Mouse (Mus musculus) neural tube, embryonic 14.5 days (tissue): ENCODE measurements at regions not wholly inside any gene's neighbourhood (a gene's known extent, or its start where the extent isn't known, plus 50 kb on each side); places are given as distances from the start of the nearest gene placed in this dataset.
A peak's percentile ranks its signal among the peaks of the same experiment; 100 is the strongest.

Experiments
- ATAC-seq: fragments of 200-750 bp; cut with Nextera tagmentation; 2 replicates; pipeline ENCODE4 v1.8.0; 2017; ENCODE audit warnings: low read depth, mild to moderate bottlenecking, moderate TSS enrichment, moderate library complexity
- H3K27ac ChIP-seq: fragments of 300-500 bp; sonication (generic); 2 replicates; pipeline ENCODE4 v1.5.1; 2014; ENCODE audit warnings: low read depth, mild to moderate bottlenecking, control low read depth, low read length, moderate library complexity, mixed read lengths
- H3K27me3 ChIP-seq: fragments of 300-500 bp; sonication (generic); 2 replicates; pipeline ENCODE4 v1.6.1; 2014; ENCODE audit warnings: low read length; ENCODE audit not compliant: control insufficient read depth, insufficient read depth
- H3K36me3 ChIP-seq: fragments of 300-500 bp; sonication (generic); 2 replicates; pipeline ENCODE4 v1.6.1; 2014; ENCODE audit warnings: low read length, mixed read lengths; ENCODE audit not compliant: control insufficient read depth, insufficient read depth
- H3K4me1 ChIP-seq: fragments of 300-500 bp; sonication (generic); 2 replicates; pipeline ENCODE4 v1.6.1; 2014; ENCODE audit warnings: low read length; ENCODE audit not compliant: control insufficient read depth, insufficient read depth
- H3K4me2 ChIP-seq: fragments of 300-500 bp; sonication (generic); 2 replicates; pipeline ENCODE4 v1.6.1; 2014; ENCODE audit warnings: mild to moderate bottlenecking, low read depth, low read length, control low read depth
- H3K4me3 ChIP-seq: fragments of 300-500 bp; sonication (generic); 2 replicates; pipeline ENCODE4 v1.5.1; 2014; ENCODE audit warnings: low read depth, low read length, control low read depth, mixed read lengths
- H3K9ac ChIP-seq: fragments of 300-500 bp; sonication (generic); replicated peaks from 2 replicates; pipeline ENCODE4 v1.6.1; 2014; ENCODE audit warnings: low read depth, mild to moderate bottlenecking, control low read depth, low read length, mixed read lengths
- H3K9me3 ChIP-seq: fragments of 300-500 bp; sonication (generic); 2 replicates; pipeline ENCODE4 v1.6.1; 2016; ENCODE audit warnings: low read length; ENCODE audit not compliant: control insufficient read depth
- WGBS: fragments of 180-500 bp; shearing (Covaris S2); extraction: QIAGEN DNeasy Blood & Tissue Kit; methylation state at CpG from one replicate; pipeline ENCODE4 v1.1.7; 2014; 5-methylcytosine and 5-hydroxymethylcytosine counted together

DNA sequence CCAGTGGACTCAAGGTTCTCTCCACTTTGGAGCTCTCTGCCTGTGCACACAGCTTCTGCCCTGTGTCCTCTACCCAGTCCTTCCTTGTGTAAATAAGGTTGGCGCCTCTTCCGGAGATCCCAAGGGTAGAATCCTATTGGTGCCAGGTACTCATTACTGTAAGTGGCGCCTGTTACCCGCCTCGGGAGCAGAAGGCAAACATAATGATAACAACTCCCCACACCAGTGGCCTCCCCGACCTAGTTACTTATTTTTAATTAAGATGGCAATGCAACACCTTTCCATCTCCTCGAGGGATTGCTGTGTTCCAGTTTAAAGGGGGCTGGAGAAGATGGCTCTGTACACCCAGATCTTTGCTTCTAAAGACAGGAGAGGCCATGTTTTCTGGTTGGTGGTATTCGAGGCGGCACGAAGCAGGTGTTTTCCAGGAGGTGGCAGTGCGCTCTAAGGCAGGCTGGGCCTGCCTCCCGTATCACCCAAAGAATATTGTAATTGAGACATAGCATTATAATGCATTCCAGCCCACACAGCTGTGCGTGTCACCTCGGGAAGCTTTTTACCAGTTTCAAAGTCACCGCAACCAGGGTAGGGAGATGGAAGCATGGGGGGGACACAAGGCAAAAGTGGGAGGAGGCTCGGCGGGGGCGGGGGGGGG is 168.7 kb downstream of the Klf7 start:
- Histone ChIP-seq H3K9me3 (no peaks in the 10 kb centered on the region), H3K9ac (no peak overlapping the region), H3K4me1 (no peaks in the 10 kb centered on the region), H3K27me3 (no peaks in the 10 kb centered on the region), H3K4me3 (no peak overlapping the region), H3K4me2 (no peak overlapping the region), H3K36me3 (no peaks in the 10 kb centered on the region), H3K27ac (no peak overlapping the region)
- peak; percentile 93 for ATAC-seq
- 58% methylated on average over 17 of the region's 18 CpGs for WGBS

GRCm38 (mm10) chr1:63951663-63952062 is 170.4 kb downstream of the Klf7 start:
- no peak for ATAC-seq
- no peaks in the 10 kb centered on the region for H3K36me3 ChIP-seq
- 82% methylated on average over 7 of the region's 7 CpGs for WGBS
- H3K4me1 ChIP-seq, result no peaks in the 10 kb centered on the region
- H3K4me2 ChIP-seq, result no peak overlapping the region
- H3K27ac ChIP-seq, result no peak overlapping the region
- no peaks in the 10 kb centered on the region for H3K27me3 ChIP-seq
- no peak overlapping the region for H3K9ac ChIP-seq
- no peak overlapping the region for H3K4me3 ChIP-seq
- H3K9me3 ChIP-seq, result no peaks in the 10 kb centered on the region

GRCm38 (mm10) chr1:63947278-63947677 is 174.8 kb downstream of the Klf7 start:
- H3K4me3 ChIP-seq, result no peak overlapping the region
- 85% methylated on average over 1 of the region's 1 CpGs for WGBS
- H3K36me3 ChIP-seq, result no peaks in the 10 kb centered on the region
- H3K4me1 ChIP-seq, result no peaks in the 10 kb centered on the region
- H3K9me3 ChIP-seq, result no peaks in the 10 kb centered on the region
- no peaks in the 10 kb centered on the region for H3K27me3 ChIP-seq
- no peak overlapping the region for H3K4me2 ChIP-seq
- no peak overlapping the region for H3K27ac ChIP-seq
- ATAC-seq, result no peak
- H3K9ac ChIP-seq, result no peak overlapping the region

- H3K4me1 ChIP-seq, result no peaks in the 10 kb centered on the region
- no peak for ATAC-seq
- WGBS, result 77% methylated on average over 5 of the region's 5 CpGs
These were observed 175.2 kb downstream of the Klf7 start for GRCm38 (mm10) chr1:63946834-63947233.

GRCm38 (mm10) chr1:63944786-63945185 is 175.7 kb upstream of the 4933402D24Rik start:
- Histone ChIP-seq H3K9me3 (no peaks in the 10 kb centered on the region), H3K4me2 (no peak overlapping the region), H3K4me1 (no peaks in the 10 kb centered on the region), H3K4me3 (no peak overlapping the region), H3K27ac (no peak overlapping the region), H3K27me3 (no peaks in the 10 kb centered on the region), H3K9ac (no peak overlapping the region), H3K36me3 (no peaks in the 10 kb centered on the region)
- no peak for ATAC-seq
- 28% methylated on average over 3 of the region's 3 CpGs for WGBS

More at GRCm38 (mm10) chr1:63946834-63947233, 175.2 kb downstream of the Klf7 start:
- Histone ChIP-seq H3K36me3 (no peaks in the 10 kb centered on the region), H3K27me3 (no peaks in the 10 kb centered on the region), H3K27ac (no peak overlapping the region), H3K9ac (no peak overlapping the region), H3K4me3 (no peak overlapping the region), H3K4me2 (no peak overlapping the region), H3K9me3 (no peaks in the 10 kb centered on the region)

- WGBS, result 66% methylated on average over 4 of the region's 4 CpGs
- Histone ChIP-seq H3K4me2 (no peak overlapping the region), H3K27me3 (no peaks in the 10 kb centered on the region; the same call in 1 of the 2 replicates), H3K9ac (no peak overlapping the region), H3K36me3 (no peaks in the 10 kb centered on the region), H3K4me3 (no peak overlapping the region), H3K4me1 (no peaks in the 10 kb centered on the region), H3K9me3 (no peaks in the 10 kb centered on the region), H3K27ac (no peak overlapping the region)
- no peak for ATAC-seq
These were observed 169.3 kb upstream of the 4933402D24Rik start for GRCm38 (mm10) chr1:63938416-63938815.

- no peak overlapping the region for H3K9ac ChIP-seq
- WGBS, result 51% methylated on average over 3 of the region's 3 CpGs
- H3K36me3 ChIP-seq, result no peaks in the 10 kb centered on the region
- no peaks in the 10 kb centered on the region for H3K4me1 ChIP-seq
- H3K27ac ChIP-seq, result no peak overlapping the region
- H3K4me3 ChIP-seq, result no peak overlapping the region
- H3K27me3 ChIP-seq, result no peaks in the 10 kb centered on the region; the same call in 1 of the 2 replicates
- H3K4me2 ChIP-seq, result no peak overlapping the region
- H3K9me3 ChIP-seq, result no peaks in the 10 kb centered on the region
- no peak for ATAC-seq
These were observed 168.4 kb upstream of the 4933402D24Rik start for GRCm38 (mm10) chr1:63937480-63937879.

DNA sequence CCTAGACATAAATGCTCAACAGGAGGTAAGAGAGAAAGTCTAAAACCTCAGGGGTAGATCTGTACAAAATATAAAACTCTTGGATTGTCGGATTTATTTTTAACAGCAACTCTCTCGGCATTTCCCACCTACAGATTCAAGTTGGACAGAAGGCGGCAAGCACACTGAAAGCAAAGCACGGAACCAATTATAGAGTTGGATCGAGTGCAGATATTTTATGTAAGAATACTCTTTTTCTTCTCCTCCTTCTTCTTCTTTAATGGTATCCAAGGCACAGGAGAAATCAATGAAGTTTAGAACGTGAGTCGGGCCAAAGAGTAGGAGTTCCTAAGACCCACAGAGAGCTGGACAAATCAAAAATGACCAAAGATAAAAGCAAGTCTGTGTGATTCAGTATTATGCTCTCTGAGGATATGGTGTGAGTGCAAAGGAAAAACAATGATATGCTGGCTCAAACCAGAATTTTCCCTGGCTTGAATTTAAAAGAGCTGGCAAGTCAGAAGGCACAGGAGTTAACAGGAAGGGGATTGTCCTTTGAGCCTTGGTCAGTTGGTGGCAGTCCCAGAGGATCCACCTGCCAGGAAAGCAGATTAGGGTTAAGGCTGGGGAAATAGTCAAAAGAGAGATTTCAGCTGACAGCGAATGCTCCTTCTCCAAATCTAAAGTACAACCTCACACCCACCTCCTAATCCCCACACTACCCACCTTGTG is 165.7 kb upstream of the 4933402D24Rik start:
- Histone ChIP-seq H3K9me3 (no peaks in the 10 kb centered on the region), H3K36me3 (no peaks in the 10 kb centered on the region), H3K27ac (no peak overlapping the region), H3K27me3 (no peaks in the 10 kb centered on the region; the same call in 1 of the 2 replicates), H3K4me1 (no peaks in the 10 kb centered on the region), H3K4me3 (no peak overlapping the region), H3K4me2 (no peak overlapping the region), H3K9ac (no peak overlapping the region)
- ATAC-seq, result no peak
- WGBS, result 90% methylated on average over 8 of the region's 8 CpGs

DNA sequence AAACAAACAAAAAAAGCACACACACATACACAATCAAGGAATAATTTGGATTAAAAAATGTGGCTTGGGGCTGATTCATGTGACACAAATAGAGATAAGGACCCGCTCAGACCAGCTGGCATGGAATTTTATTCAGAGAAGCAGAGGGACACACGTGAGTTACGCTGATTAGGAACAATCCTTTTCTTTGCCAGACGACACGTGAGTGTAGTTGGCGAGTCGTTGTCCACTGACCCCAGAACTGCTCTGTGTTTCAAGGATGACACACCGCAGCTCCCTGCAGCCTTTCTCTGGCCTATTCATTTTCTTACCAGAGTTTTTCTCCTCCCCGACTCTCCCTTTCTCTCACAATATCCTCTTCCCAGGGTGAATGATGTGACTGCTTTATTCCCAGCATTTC is 163.4 kb upstream of the 4933402D24Rik start:
- H3K4me1 ChIP-seq, result no peaks in the 10 kb centered on the region
- 42% methylated on average over 9 of the region's 9 CpGs for WGBS

More for the DNA sequence above, 163.4 kb upstream of the 4933402D24Rik start:
- no peaks in the 10 kb centered on the region for H3K36me3 ChIP-seq
- H3K27me3 ChIP-seq, result no peaks in the 10 kb centered on the region; the same call in 1 of the 2 replicates
- H3K9ac ChIP-seq, result no peak overlapping the region
- H3K4me3 ChIP-seq, result no peak overlapping the region
- H3K9me3 ChIP-seq, result no peaks in the 10 kb centered on the region
- no peak overlapping the region for H3K27ac ChIP-seq
- no peak for ATAC-seq
- no peak overlapping the region for H3K4me2 ChIP-seq
